Mouse (Mus musculus): ENCODE results near the gene Hoxa1. TPM values are rescaled to one million over a fixed set of nuclear protein-coding genes. Genes with fewer than 3 reads are reported as not detected.
A peak's percentile ranks its signal among the peaks of the same experiment; 100 is the strongest.

The Hoxa1 gene
- not detected in 2 replicates for polyA plus RNA-seq (2012)

DNA sequence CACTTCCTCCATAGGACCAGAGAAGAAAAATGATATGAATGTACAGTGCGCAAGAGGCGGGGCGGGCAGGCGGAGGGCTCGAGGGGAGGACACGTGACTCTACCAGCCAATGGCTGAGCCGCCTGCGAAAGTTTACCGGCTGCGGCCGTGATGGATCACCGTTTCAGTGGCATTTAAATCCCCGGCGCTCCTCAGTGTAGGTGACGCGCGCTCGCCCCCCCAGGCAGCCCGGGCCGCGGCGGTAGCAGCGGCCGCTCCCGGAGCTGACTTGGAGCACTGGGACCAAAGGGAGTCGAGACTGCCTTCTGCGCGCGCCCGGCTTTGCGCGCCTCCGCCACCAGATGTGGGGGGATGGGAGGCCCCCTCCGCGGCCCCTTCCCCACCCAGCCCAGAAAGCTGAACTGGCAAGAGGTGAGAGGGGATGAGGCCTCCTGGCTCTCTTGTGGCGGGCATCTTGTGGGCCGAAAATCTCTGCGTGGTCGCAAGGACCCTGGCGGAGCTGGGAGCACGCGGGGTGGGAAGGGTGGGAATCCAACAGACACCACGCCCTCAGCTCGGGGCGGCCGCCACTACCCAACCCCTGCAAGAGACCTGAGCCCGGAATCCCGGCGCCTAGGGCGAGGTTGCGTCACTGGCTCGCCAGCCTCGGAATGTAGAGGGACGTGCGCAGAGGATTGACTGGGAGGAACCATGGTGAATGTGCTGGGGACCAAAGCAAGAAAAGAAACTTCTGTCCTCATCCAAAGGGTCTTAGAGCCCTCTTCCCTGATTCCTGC lies at the start of gene Hoxa1:
Hoxa1 (minus strand) TSS at position 42 of the 776 bp plus-strand sequence.
- TF ChIP-seq GATA1 (IDR thresholded peaks at IDR 0.05; ENCODE audit: low read length): no peak
- TF ChIP-seq TAL1 (IDR thresholded peaks at IDR 0.05; ENCODE audit: low read length): no peak
- Histone ChIP-seq H3K4me3 (replicated peaks) (peak within 1 kb of the TSS; percentile 33), H3K9me3 (ENCODE audit: control insufficient read depth, low read length) (no peaks in the 10 kb centered on the region), H3K36me3 (ENCODE audit: control insufficient read depth) (no peaks in the 10 kb centered on the region), H3K27me3 (ENCODE audit: control insufficient read depth) (peaks cover 100% of the 10 kb centered on the region), H3K4me1 (ENCODE audit: control insufficient read depth) (no peaks in the 10 kb centered on the region; the same call in 1 of the 2 replicates)

GRCm38 (mm10) chr6:52207684-52207976 lies 49.5 kb upstream of the Hoxa1 start:
- Histone ChIP-seq H3K27me3 (ENCODE audit: control insufficient read depth) (peaks cover 100% of the 10 kb centered on the region), H3K36me3 (ENCODE audit: control insufficient read depth) (no peaks in the 10 kb centered on the region), H3K9me3 (ENCODE audit: control insufficient read depth, low read length) (no peaks in the 10 kb centered on the region; the same call in 1 of the 2 replicates), H3K4me3 (replicated peaks) (no peak overlapping the region), H3K4me1 (ENCODE audit: control insufficient read depth) (no peaks in the 10 kb centered on the region)
- no peak for TF ChIP-seq TAL1 (IDR thresholded peaks at IDR 0.05; ENCODE audit: low read length)
- TF ChIP-seq GATA1 (IDR thresholded peaks at IDR 0.05; ENCODE audit: low read length): no peak

DNA sequence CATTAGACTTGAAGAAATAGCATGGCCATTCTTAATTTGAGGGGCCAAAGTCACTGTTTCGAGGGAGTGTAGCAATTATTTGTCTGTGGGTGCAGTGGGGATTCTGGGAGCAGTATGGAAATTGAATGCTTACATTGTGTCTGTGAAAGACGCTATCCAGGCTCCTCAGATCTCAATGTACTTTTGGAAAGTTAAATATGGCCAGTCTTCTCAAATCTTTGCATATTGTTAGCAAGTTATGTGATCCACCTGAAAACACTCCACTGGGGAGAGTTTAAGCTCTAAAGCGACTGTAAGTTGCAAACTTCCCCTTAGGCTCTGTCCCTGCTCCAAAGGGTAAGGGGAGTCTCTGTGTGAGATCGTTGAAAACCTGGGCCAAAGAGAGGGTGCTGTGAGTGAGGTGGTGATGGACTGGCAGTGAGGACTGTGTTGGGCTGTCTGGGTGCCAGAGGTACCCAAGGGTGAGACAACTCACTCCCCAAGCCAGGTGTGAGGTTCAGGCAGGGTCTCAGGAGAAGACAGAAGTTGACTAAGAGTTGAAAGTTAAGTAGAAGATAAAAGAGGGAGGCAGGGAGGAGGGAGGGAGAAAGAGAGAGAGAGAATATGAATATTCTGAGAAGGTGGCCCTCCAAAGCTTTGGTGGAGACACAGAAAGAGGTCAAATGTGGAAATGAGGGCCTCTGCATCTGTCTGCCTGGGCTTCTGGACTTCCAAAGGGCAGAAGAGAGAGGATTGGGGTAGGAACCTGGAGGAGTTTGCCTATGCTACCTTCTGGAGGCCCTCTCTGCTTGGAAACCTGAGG lies 49.0 kb upstream of the Hoxa1 start:
- peaks cover 100% of the 10 kb centered on the region for H3K27me3 ChIP-seq (ENCODE audit: control insufficient read depth)
- H3K4me1 ChIP-seq (ENCODE audit: control insufficient read depth): no peaks in the 10 kb centered on the region
- H3K4me3 ChIP-seq (replicated peaks): no peak overlapping the region
- H3K36me3 ChIP-seq (ENCODE audit: control insufficient read depth): no peaks in the 10 kb centered on the region
- no peaks in the 10 kb centered on the region; the same call in 1 of the 2 replicates for H3K9me3 ChIP-seq (ENCODE audit: control insufficient read depth, low read length)
- TF ChIP-seq TAL1 (IDR thresholded peaks at IDR 0.05; ENCODE audit: low read length): no peak
- no peak for TF ChIP-seq GATA1 (IDR thresholded peaks at IDR 0.05; ENCODE audit: low read length)

DNA sequence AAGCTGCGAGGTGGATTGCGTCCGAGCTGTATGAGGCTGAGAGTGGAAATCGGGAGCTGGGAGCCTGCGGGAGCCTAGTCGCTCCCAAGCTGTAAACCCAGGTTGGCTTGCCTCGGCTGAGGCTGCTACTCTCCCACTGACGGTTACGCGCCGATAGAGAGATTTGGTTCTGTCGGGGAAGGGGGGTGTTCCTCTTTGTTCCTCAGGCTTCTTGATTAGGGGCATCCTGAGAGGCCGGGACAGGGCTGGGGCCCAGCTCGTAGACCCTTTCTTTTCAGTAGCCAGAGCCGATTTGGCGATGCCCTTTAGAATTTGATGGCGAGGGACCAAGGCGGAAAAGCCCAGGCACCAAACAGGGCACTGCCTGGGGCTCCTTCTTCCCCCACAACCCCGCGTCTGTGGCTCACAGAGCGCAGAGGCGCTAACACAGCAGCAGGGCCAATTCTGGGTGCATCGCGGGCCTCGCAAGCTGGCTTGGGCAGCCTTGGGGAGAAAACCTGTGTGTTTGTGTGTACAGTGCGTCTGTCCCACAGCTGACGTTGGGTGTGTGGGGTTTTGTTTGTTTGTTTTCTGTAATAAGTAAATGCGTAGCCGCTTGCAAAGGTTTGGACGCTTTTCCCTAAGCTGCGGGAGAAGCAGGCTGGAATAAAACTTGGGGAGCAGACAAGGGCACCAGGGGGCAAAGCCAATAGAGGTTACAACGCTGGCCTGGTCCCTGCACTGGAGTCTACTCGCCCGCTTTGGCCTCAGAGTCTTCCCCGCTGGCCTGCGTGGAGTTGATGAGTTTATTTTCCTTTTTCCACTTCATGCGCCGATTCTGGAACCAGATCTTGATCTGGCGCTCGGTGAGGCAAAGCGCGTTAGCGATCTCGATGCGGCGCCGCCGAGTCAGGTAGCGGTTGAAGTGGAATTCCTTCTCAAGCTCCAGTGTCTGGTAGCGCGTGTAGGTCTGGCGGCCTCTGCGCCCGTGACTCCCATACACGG lies 47.8 kb upstream of the Hoxa1 start:
- no peaks in the 10 kb centered on the region; the same call in 1 of the 2 replicates for H3K9me3 ChIP-seq (ENCODE audit: control insufficient read depth, low read length)
- no peaks in the 10 kb centered on the region for H3K4me1 ChIP-seq (ENCODE audit: control insufficient read depth)
- TF ChIP-seq TAL1 (IDR thresholded peaks at IDR 0.05; ENCODE audit: low read length): no peak
- no peak for TF ChIP-seq GATA1 (IDR thresholded peaks at IDR 0.05; ENCODE audit: low read length)
- H3K36me3 ChIP-seq (ENCODE audit: control insufficient read depth): no peaks in the 10 kb centered on the region
- H3K4me3 ChIP-seq (replicated peaks): no peak overlapping the region
- H3K27me3 ChIP-seq (ENCODE audit: control insufficient read depth): peaks cover 100% of the 10 kb centered on the region

- no peak for TF ChIP-seq TAL1 (IDR thresholded peaks at IDR 0.05; ENCODE audit: low read length)
- no peak for TF ChIP-seq GATA1 (IDR thresholded peaks at IDR 0.05; ENCODE audit: low read length)
- H3K4me1 ChIP-seq (ENCODE audit: control insufficient read depth): no peaks in the 10 kb centered on the region
- no peaks in the 10 kb centered on the region; the same call in 1 of the 2 replicates for H3K9me3 ChIP-seq (ENCODE audit: control insufficient read depth, low read length)
- peaks cover 100% of the 10 kb centered on the region for H3K27me3 ChIP-seq (ENCODE audit: control insufficient read depth)
- no peaks in the 10 kb centered on the region for H3K36me3 ChIP-seq (ENCODE audit: control insufficient read depth)
- H3K4me3 ChIP-seq (replicated peaks): no peak overlapping the region
These were observed 47.1 kb upstream of the Hoxa1 start for GRCm38 (mm10) chr6:52205221-52205620.

DNA sequence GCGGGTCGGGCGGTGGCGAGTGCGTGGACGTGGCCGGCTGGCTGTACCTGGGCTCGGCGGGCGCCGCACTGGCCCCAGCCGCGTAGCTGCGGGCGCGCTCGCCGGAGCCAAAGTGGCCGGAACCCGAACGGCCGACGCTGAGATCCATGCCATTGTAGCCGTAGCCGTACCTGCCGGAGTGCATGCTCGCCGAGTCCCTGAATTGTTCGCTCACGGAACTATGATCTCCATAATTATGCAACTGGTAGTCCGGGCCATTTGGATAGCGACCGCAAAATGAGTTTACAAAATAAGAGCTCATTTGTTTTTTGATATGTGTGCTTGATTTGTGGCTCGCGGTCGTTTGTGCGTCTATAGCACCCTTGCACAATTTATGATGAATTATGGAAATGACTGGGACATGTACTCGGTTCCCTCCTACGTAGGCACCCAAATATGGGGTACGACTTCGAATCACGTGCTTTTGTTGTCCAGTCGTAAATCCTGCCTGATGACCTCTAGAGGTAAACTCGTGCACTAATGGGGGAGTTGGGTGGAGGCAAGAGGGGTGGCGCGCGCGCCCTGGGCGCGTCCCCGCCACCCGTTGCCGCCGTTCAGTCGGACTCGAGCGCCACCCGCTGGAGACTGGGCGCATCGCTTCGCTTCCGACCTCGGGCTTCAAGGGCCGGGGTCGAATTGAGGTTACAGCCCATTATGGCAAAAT lies 46.1 kb upstream of the Hoxa1 start, which contains the start of gene Hoxa5:
Hoxa5 (minus strand) TSS at position 538 of the 703 bp plus-strand sequence.
- peaks cover 100% of the 10 kb centered on the region for H3K27me3 ChIP-seq (ENCODE audit: control insufficient read depth)
- no peak within 1 kb of the TSS for H3K4me3 ChIP-seq (replicated peaks)

DNA sequence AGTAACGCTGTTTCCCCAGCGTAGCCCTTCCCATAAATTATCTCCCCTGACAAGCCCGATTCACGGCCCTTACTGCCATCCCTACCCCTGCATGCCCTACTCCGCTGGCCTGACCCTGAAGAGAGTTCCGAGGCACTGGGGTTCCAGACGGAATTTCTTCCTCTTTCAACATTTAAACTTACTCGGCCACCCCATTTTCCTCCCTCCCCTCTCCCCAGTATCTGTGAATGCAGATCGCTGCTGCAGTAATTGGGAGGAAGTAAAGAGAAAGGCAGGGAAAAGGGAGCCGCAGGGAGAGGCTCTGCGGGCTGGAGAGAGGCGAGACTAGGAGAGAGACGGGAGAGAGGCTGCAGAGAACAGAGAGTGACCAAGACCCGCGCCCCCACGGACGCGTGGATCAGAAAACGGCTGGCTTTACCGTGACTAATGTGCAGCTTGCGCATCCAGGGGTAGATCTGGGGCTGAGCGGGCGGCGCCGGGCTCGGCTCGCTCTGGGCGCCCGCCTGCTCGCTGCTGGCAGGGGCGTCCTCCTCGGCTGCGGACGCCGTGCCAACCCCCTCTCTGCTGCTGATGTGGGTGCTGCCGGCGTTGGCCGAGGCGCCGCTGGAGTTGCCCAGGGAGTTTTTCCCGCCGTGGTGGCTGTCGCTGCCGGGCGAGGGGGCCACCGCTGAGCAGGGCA lies 45.4 kb upstream of the Hoxa1 start:
- TF ChIP-seq TAL1 (IDR thresholded peaks at IDR 0.05; ENCODE audit: low read length): no peak
- TF ChIP-seq GATA1 (IDR thresholded peaks at IDR 0.05; ENCODE audit: low read length): no peak
- peaks cover 99% of the 10 kb centered on the region for H3K27me3 ChIP-seq (ENCODE audit: control insufficient read depth)
- no peak overlapping the region for H3K4me3 ChIP-seq (replicated peaks)
- H3K4me1 ChIP-seq (ENCODE audit: control insufficient read depth): no peaks in the 10 kb centered on the region
- H3K9me3 ChIP-seq (ENCODE audit: control insufficient read depth, low read length): no peaks in the 10 kb centered on the region
- H3K36me3 ChIP-seq (ENCODE audit: control insufficient read depth): no peaks in the 10 kb centered on the region

More for the DNA sequence above, 46.1 kb upstream of the Hoxa1 start, which contains the start of gene Hoxa5:
- no peaks in the 10 kb centered on the region for H3K36me3 ChIP-seq (ENCODE audit: control insufficient read depth)
- no peaks in the 10 kb centered on the region; the same call in 1 of the 2 replicates for H3K9me3 ChIP-seq (ENCODE audit: control insufficient read depth, low read length)
- TF ChIP-seq GATA1 (IDR thresholded peaks at IDR 0.05; ENCODE audit: low read length) (no peak), TAL1 (IDR thresholded peaks at IDR 0.05; ENCODE audit: low read length) (no peak)
- no peaks in the 10 kb centered on the region for H3K4me1 ChIP-seq (ENCODE audit: control insufficient read depth)

GRCm38 (mm10) chr6:52203121-52203370 lies 44.9 kb upstream of the Hoxa1 start:
- H3K4me3 ChIP-seq (replicated peaks): no peak overlapping the region
- H3K27me3 ChIP-seq (ENCODE audit: control insufficient read depth): peaks cover 99% of the 10 kb centered on the region
- no peaks in the 10 kb centered on the region for H3K4me1 ChIP-seq (ENCODE audit: control insufficient read depth)
- H3K36me3 ChIP-seq (ENCODE audit: control insufficient read depth): no peaks in the 10 kb centered on the region
- H3K9me3 ChIP-seq (ENCODE audit: control insufficient read depth, low read length): no peaks in the 10 kb centered on the region
- TF ChIP-seq TAL1 (IDR thresholded peaks at IDR 0.05; ENCODE audit: low read length): no peak
- TF ChIP-seq GATA1 (IDR thresholded peaks at IDR 0.05; ENCODE audit: low read length): no peak

Data from erythroblast, embryonic 14.5 days (primary cell).